Mouse (Mus musculus) liver, embryonic 14.5 days (tissue): Measurements from ENCODE around the gene Rasgef1b.

Source experiments
- CTCF ChIP-seq: IDR thresholded peaks from 2 replicates; pipeline ENCODE4 v1.5.1; 2016; ENCODE audit warnings: antibody characterized with exemption, low read depth, control low read depth
- EP300 ChIP-seq: IDR thresholded peaks from 2 replicates; pipeline ENCODE4 v1.6.1; 2016; ENCODE audit warnings: antibody characterized with exemption, low read depth

GRCm38 (mm10) chr5:99416902-99417301 lies 312.0 kb downstream of the Rasgef1b start:
- no peak for TF ChIP-seq CTCF
- no peak for TF ChIP-seq EP300
